Mouse (Mus musculus) ES-Bruce4 (cell line): ENCODE data around the gene Resp18. TPM values are rescaled to one million over a fixed set of nuclear protein-coding genes. Genes with fewer than 3 reads are reported as not detected.
A peak's percentile ranks its signal among the peaks of the same experiment; 100 is the strongest.

Experiments used
- H3K27ac ChIP-seq: 2 replicates; pipeline ENCODE4 v1.5.1; 2012; ENCODE audit warnings: low read length, inconsistent platforms; ENCODE audit not compliant: insufficient read depth
- H3K27me3 ChIP-seq: 2 replicates; pipeline ENCODE4 v1.6.1; 2012; ENCODE audit warnings: mild to moderate bottlenecking, low read length, inconsistent platforms; ENCODE audit not compliant: control insufficient read depth, poor library complexity, insufficient read depth, severe bottlenecking
- H3K36me3 ChIP-seq: 2 replicates; pipeline ENCODE4 v1.6.1; 2012; ENCODE audit warnings: inconsistent platforms, mild to moderate bottlenecking, low read length, moderate library complexity; ENCODE audit not compliant: control insufficient read depth, poor library complexity, insufficient read depth, severe bottlenecking
- H3K4me1 ChIP-seq: one replicate; pipeline ENCODE4 v1.8.1; 2011; ENCODE audit warnings: low read length; ENCODE audit not compliant: control insufficient read depth, insufficient read depth
- H3K4me3 ChIP-seq: 2 replicates; pipeline ENCODE4 v1.5.1; 2011; ENCODE audit warnings: low read depth, mild to moderate bottlenecking, low read length
- H3K9ac ChIP-seq: 2 replicates; pipeline ENCODE4 v1.6.1; 2012; ENCODE audit warnings: low read depth, mild to moderate bottlenecking, inconsistent platforms; ENCODE audit not compliant: poor library complexity, severe bottlenecking
- H3K9me3 ChIP-seq: replicated peaks from 2 replicates; pipeline ENCODE4 v1.6.1; 2012; ENCODE audit warnings: mild to moderate bottlenecking, low read length, inconsistent platforms; ENCODE audit not compliant: control insufficient read depth, poor library complexity, insufficient read depth, severe bottlenecking
- CTCF ChIP-seq: IDR thresholded peaks from one replicate; pipeline ENCODE4 v1.8.1; 2011; ENCODE audit warnings: low read depth, low read length
- EP300 ChIP-seq: IDR thresholded peaks from 2 replicates; pipeline ENCODE4 v1.6.1; 2011; ENCODE audit warnings: low read depth, low read length; ENCODE audit not compliant: insufficient read depth
- POLR2A ChIP-seq: IDR thresholded peaks from one replicate; pipeline ENCODE4 v1.8.1; 2011; ENCODE audit warnings: low read length; ENCODE audit not compliant: insufficient read depth
- polyA plus RNA-seq: library from polyadenylated mRNA; stranded (reverse); fragments of >200 nt; gene quantifications from 2 replicates; pipeline ENCODE4 v1.2.4, GENCODE M21; 2011; ENCODE audit warnings: low read depth; ENCODE audit not compliant: missing spikeins, insufficient read depth, insufficient read length

Resp18 gene
- polyA plus RNA-seq, 1 experiment = not detected

- H3K27ac ChIP-seq = no peak overlapping the region
- no peaks in the 10 kb centered on the region for H3K27me3 ChIP-seq
- H3K36me3 ChIP-seq = no peaks in the 10 kb centered on the region
- TF ChIP-seq CTCF (no peak), POLR2A (no peak), EP300 (no peak)
- peak overlapping the region; percentile 56 for H3K9ac ChIP-seq
- H3K4me1 ChIP-seq = no peaks in the 10 kb centered on the region
- peak overlapping the region; percentile 74 for H3K4me3 ChIP-seq
- no peaks in the 10 kb centered on the region for H3K9me3 ChIP-seq
These were observed 15.0 kb downstream of the Resp18 start for GRCm38 (mm10) chr1:75262969-75263951.

GRCm38 (mm10) chr1:75261278-75261677 lies 16.9 kb downstream of the Resp18 start:
- no peak overlapping the region for H3K9ac ChIP-seq
- H3K9me3 ChIP-seq = no peaks in the 10 kb centered on the region
- H3K4me1 ChIP-seq = no peaks in the 10 kb centered on the region
- no peaks in the 10 kb centered on the region for H3K27me3 ChIP-seq
- no peak overlapping the region for H3K27ac ChIP-seq
- TF ChIP-seq EP300 (no peak), POLR2A (no peak), CTCF (no peak)
- H3K4me3 ChIP-seq = no peak overlapping the region
- H3K36me3 ChIP-seq = no peaks in the 10 kb centered on the region

GRCm38 (mm10) chr1:75255516-75256046 lies 22.6 kb downstream of the Resp18 start:
- Histone ChIP-seq H3K9me3 (no peaks in the 10 kb centered on the region), H3K9ac (no peak overlapping the region), H3K27ac (no peak overlapping the region), H3K36me3 (no peaks in the 10 kb centered on the region), H3K4me3 (no peak overlapping the region), H3K4me1 (peaks cover 1% of the 10 kb centered on the region), H3K27me3 (no peaks in the 10 kb centered on the region)
- no peak for TF ChIP-seq POLR2A
- TF ChIP-seq EP300 = no peak
- no peak for TF ChIP-seq CTCF

GRCm38 (mm10) chr1:75254625-75255013 lies 23.6 kb downstream of the Resp18 start:
- no peak for TF ChIP-seq EP300
- TF ChIP-seq CTCF = no peak
- TF ChIP-seq POLR2A = no peak
- Histone ChIP-seq H3K36me3 (no peaks in the 10 kb centered on the region), H3K27me3 (no peaks in the 10 kb centered on the region), H3K27ac (no peak overlapping the region), H3K9me3 (no peaks in the 10 kb centered on the region), H3K4me3 (no peak overlapping the region), H3K4me1 (peaks cover 3% of the 10 kb centered on the region), H3K9ac (no peak overlapping the region)

- no peak for TF ChIP-seq EP300
- no peak for TF ChIP-seq POLR2A
- peak; percentile 66 for TF ChIP-seq CTCF
- Histone ChIP-seq H3K4me3 (no peak overlapping the region), H3K9me3 (no peaks in the 10 kb centered on the region), H3K9ac (no peak overlapping the region), H3K27me3 (no peaks in the 10 kb centered on the region), H3K27ac (no peak overlapping the region), H3K4me1 (peaks cover 3% of the 10 kb centered on the region), H3K36me3 (no peaks in the 10 kb centered on the region)
These were observed 24.2 kb downstream of the Resp18 start for GRCm38 (mm10) chr1:75253849-75254624.
